Mouse (Mus musculus) CH12.LX (cell line): ENCODE data around the gene Tmem8. TPM values are rescaled to one million over a fixed set of nuclear protein-coding genes. Genes with fewer than 3 reads are reported as not detected.

Experiments
- DNase-seq: peaks from one replicate; pipeline ENCODE4 v3.0.0-alpha.2; 2013; ENCODE audit errors: extremely low read depth
- H3K27ac ChIP-seq: 2 replicates; pipeline ENCODE4 v1.5.1; 2012; ENCODE audit warnings: low read depth, mild to moderate bottlenecking, control low read depth, moderate library complexity; ENCODE audit not compliant: insufficient read depth
- H3K27me3 ChIP-seq: replicated peaks from 2 replicates; pipeline ENCODE3; 2012; ENCODE audit warnings: inconsistent platforms
- H3K36me3 ChIP-seq, 2 experiments: replicated peaks in 1 of 2; 2 replicates each; pipeline versions ENCODE3 to v1.6.1; 2012; ENCODE audit warnings: inconsistent platforms in 1 of 2, low read length in 1 of 2, mild to moderate bottlenecking in 1 of 2, mixed read lengths in 1 of 2, moderate library complexity in 1 of 2; ENCODE audit not compliant: control insufficient read depth in 1 of 2, insufficient read depth in 1 of 2
- H3K4me1 ChIP-seq, 2 experiments: 2 replicates each; pipeline ENCODE4 v1.6.1; 2012; ENCODE audit warnings: inconsistent platforms in 1 of 2, moderate library complexity in 1 of 2; ENCODE audit not compliant: insufficient read depth in 2 of 2, control insufficient read depth in 1 of 2
- H3K4me2 ChIP-seq: 2 replicates; pipeline ENCODE4 v1.6.1; 2012; ENCODE audit warnings: low read depth, mild to moderate bottlenecking, control low read depth; ENCODE audit not compliant: poor library complexity, insufficient read depth, severe bottlenecking
- H3K4me3 ChIP-seq, 3 experiments: fragments of 150-350 bp in 1 of 3; sonication (generic) in 1 of 3; replicated peaks in 1 of 3; 2 replicates each; pipeline versions ENCODE3 to v1.5.1; 2011 to 2012; ENCODE audit warnings: low read depth in 2 of 3, low read length in 2 of 3, mild to moderate bottlenecking in 2 of 3, moderate library complexity in 2 of 3, control low read depth in 1 of 3, improper control_type of control experiment in 1 of 3, inconsistent platforms in 1 of 3, mixed read lengths in 1 of 3; ENCODE audit not compliant: poor library complexity in 1 of 3
- H3K79me2 ChIP-seq: replicated peaks from 2 replicates; pipeline ENCODE4 v1.6.1; 2012; ENCODE audit warnings: mild to moderate bottlenecking, moderate library complexity; ENCODE audit not compliant: control insufficient read depth, poor library complexity, insufficient read depth, severe bottlenecking; ENCODE audit errors: extremely low read depth
- H3K9ac ChIP-seq: 2 replicates; pipeline ENCODE4 v1.6.1; 2012; ENCODE audit warnings: low read depth, mild to moderate bottlenecking, control low read depth, moderate library complexity; ENCODE audit not compliant: insufficient read depth
- H3K9me3 ChIP-seq: replicated peaks from 2 replicates; pipeline ENCODE3; 2012; ENCODE audit warnings: low read length, inconsistent platforms, mixed read lengths
- BHLHE40 ChIP-seq: IDR thresholded peaks from 2 replicates; pipeline ENCODE4 v1.6.1; 2011; ENCODE audit warnings: mild to moderate bottlenecking, low read depth, low read length, improper control_type of control experiment
- CHD1 ChIP-seq: IDR thresholded peaks from 2 replicates; pipeline ENCODE4 v1.6.1; 2012; ENCODE audit warnings: low read depth, low read length, improper control_type of control experiment, inconsistent platforms
- CHD2 ChIP-seq: IDR thresholded peaks from 2 replicates; pipeline ENCODE4 v1.6.1; 2011; ENCODE audit warnings: low read length, improper control_type of control experiment
- E2F4 ChIP-seq: IDR thresholded peaks from 2 replicates; pipeline ENCODE4 v1.6.1; 2011; ENCODE audit warnings: low read depth, low read length, improper control_type of control experiment; ENCODE audit not compliant: insufficient replicate concordance
- ELF1 ChIP-seq: IDR thresholded peaks from 2 replicates; pipeline ENCODE4 v1.6.1; 2014; ENCODE audit warnings: low read depth, mild to moderate bottlenecking, inconsistent platforms, low read length, improper control_type of control experiment
- HCFC1 ChIP-seq: IDR thresholded peaks from 2 replicates; pipeline ENCODE4 v1.6.1; 2012; ENCODE audit warnings: low read depth, mild to moderate bottlenecking, inconsistent platforms, low read length, improper control_type of control experiment
- IRF4 ChIP-seq: IDR thresholded peaks from 2 replicates; pipeline ENCODE4 v1.6.1; 2014; ENCODE audit warnings: low read depth, mild to moderate bottlenecking, inconsistent platforms, low read length, improper control_type of control experiment
- JUN ChIP-seq: IDR thresholded peaks from 2 replicates; pipeline ENCODE4 v1.6.1; 2011; ENCODE audit warnings: low read depth, mild to moderate bottlenecking, low read length, improper control_type of control experiment, moderate library complexity; ENCODE audit not compliant: insufficient read depth
- JUND ChIP-seq: conservative IDR thresholded peaks from 2 replicates; pipeline ENCODE4 v1.6.1; 2011; ENCODE audit warnings: low read depth, low read length, improper control_type of control experiment
- KAT2A ChIP-seq: IDR thresholded peaks from 2 replicates; pipeline ENCODE4 v1.6.1; 2012; ENCODE audit warnings: low read length, improper control_type of control experiment, inconsistent platforms; ENCODE audit not compliant: insufficient replicate concordance
- MAX ChIP-seq: IDR thresholded peaks from 2 replicates; pipeline ENCODE4 v1.6.1; 2011; ENCODE audit warnings: low read length, improper control_type of control experiment
- MAZ ChIP-seq: IDR thresholded peaks from 2 replicates; pipeline ENCODE4 v1.6.1; 2012; ENCODE audit warnings: low read depth, mild to moderate bottlenecking, inconsistent platforms, low read length, improper control_type of control experiment, moderate library complexity
- MEF2A ChIP-seq: IDR thresholded peaks from 2 replicates; pipeline ENCODE4 v1.6.1; 2014; ENCODE audit warnings: low read depth, mild to moderate bottlenecking, inconsistent platforms, low read length, improper control_type of control experiment, borderline replicate concordance
- MXI1 ChIP-seq: IDR thresholded peaks from 2 replicates; pipeline ENCODE4 v1.6.1; 2011; ENCODE audit warnings: mild to moderate bottlenecking, low read depth, low read length, improper control_type of control experiment
- MYC ChIP-seq: IDR thresholded peaks from 2 replicates; pipeline ENCODE4 v1.6.1; 2011; ENCODE audit warnings: low read depth, mild to moderate bottlenecking, improper control_type of control experiment, low read length
- NELFE ChIP-seq: IDR thresholded peaks from 2 replicates; pipeline ENCODE4 v1.6.1; 2011; ENCODE audit warnings: low read depth, low read length, improper control_type of control experiment
- NRF1 ChIP-seq: IDR thresholded peaks from 2 replicates; pipeline ENCODE4 v1.6.1; 2014; ENCODE audit warnings: low read depth, mild to moderate bottlenecking, inconsistent platforms, low read length, improper control_type of control experiment, moderate library complexity
- PAX5 ChIP-seq: IDR thresholded peaks from 2 replicates; pipeline ENCODE4 v1.6.1; 2012; ENCODE audit warnings: low read length, inconsistent platforms, mixed read lengths
- POLR2A ChIP-seq: IDR thresholded peaks from 2 replicates; pipeline ENCODE4 v1.6.1; 2011; ENCODE audit warnings: low read depth, mild to moderate bottlenecking, improper control_type of control experiment, low read length
- POLR2AphosphoS2 ChIP-seq: IDR thresholded peaks from 2 replicates; pipeline ENCODE4 v1.6.1; 2011; ENCODE audit warnings: low read depth, low read length, improper control_type of control experiment
- RAD21 ChIP-seq: IDR thresholded peaks from 2 replicates; pipeline ENCODE4 v1.6.1; 2011; ENCODE audit warnings: low read depth, mild to moderate bottlenecking, low read length, improper control_type of control experiment, moderate library complexity
- SIN3A ChIP-seq: IDR thresholded peaks from 2 replicates; pipeline ENCODE4 v1.6.1; 2012; ENCODE audit warnings: low read length, improper control_type of control experiment, inconsistent platforms
- TBP ChIP-seq: conservative IDR thresholded peaks from 2 replicates; pipeline ENCODE4 v1.6.1; 2011; ENCODE audit warnings: low read depth, low read length, improper control_type of control experiment
- TCF12 ChIP-seq: IDR thresholded peaks from 2 replicates; pipeline ENCODE4 v1.6.1; 2014; ENCODE audit warnings: low read depth, mild to moderate bottlenecking, inconsistent platforms, low read length, improper control_type of control experiment
- UBTF ChIP-seq: IDR thresholded peaks from 2 replicates; pipeline ENCODE4 v1.6.1; 2012; ENCODE audit warnings: low read depth, mild to moderate bottlenecking, inconsistent platforms, low read length, improper control_type of control experiment, moderate library complexity
- USF1 ChIP-seq: IDR thresholded peaks from 2 replicates; pipeline ENCODE4 v1.6.1; 2014; ENCODE audit warnings: low read depth, mild to moderate bottlenecking, inconsistent platforms, low read length, improper control_type of control experiment
- ZMIZ1 ChIP-seq: IDR thresholded peaks from 2 replicates; pipeline ENCODE4 v1.6.1; 2012; ENCODE audit warnings: low read depth, mild to moderate bottlenecking, inconsistent platforms, low read length, improper control_type of control experiment
- dilution Hi-C: fragments of 300-500 bp; cut with MboI; formaldehyde crosslinking; loops from 2 replicates; pipeline ENCODE4 v1.14.3; 2020; ENCODE audit warnings: low sequenced_read_pairs; ENCODE audit not compliant: extremely low pct_unique_long_range_greater_than_20kb, extremely low pct_ligation_motif_present
- in situ Hi-C: fragments of 300-500 bp; cut with MboI; formaldehyde crosslinking; loops from 3 replicates; pipeline ENCODE4 v1.14.3; 2019; ENCODE audit warnings: low sequenced_read_pairs, low pct_ligation_motif_present, low pct_unique_long_range_greater_than_20kb, mixed read lengths
- polyA plus RNA-seq: library from polyadenylated mRNA; unstranded; fragments of >175 nt; gene quantifications from 2 replicates; pipeline ENCODE4 v1.2.1, GENCODE M21; 2012; ENCODE audit warnings: low read depth; ENCODE audit not compliant: insufficient read length
- total RNA-seq, 2 experiments: library from RNA; depleted of rRNA; stranded (reverse); fragments of 300-350 nt in 1 of 2; fragments of >200 nt in 1 of 2; gene quantifications; 2 replicates each; pipeline ENCODE4 v1.2.3; 2012 to 2014

Gene Tmem8
- total and polyA plus RNA-seq, 3 experiments: 2.8 to 4.6 (median 3.6) TPM

DNA sequence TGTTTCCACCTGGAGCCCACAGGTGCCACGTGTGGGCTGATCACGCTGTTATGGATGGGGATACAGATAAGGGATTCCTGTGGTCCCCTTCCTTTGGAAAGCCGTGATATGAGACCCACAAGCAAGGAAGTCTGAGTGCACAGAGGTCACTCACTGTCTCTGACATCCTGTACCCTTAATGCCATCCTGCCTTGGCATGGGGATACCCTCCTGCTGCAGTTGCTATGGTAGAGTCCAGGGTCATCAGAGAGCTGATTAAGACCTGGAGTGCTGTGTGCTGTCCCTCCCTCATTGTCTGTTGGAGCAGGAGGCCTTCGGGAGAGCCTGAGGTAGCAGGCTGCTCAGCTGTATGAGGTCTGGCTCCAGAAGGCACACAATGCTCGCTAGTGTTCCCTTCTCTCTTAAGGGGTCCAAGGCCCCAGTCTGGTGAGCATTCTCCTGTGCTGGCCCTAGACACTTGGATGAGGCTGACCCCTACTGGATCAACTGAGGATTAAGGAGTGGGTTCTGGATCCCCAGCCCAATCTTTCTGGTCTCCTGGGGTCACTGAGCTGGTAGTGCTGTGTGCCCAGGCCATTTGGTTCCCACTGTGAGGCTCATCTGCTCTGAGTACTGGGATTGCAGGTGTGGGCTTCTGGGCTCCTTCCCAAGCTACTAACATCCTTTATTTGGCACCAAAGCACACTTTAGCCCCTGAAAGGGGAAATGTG, 9.5 kb downstream of the Tmem8 start:
- dilution Hi-C loops (no loop called here), in situ Hi-C loops (no loop called here)
- peaks cover 21% of the 10 kb centered on the region for H3K27me3 ChIP-seq
- H3K36me3 ChIP-seq: peaks cover 20 to 40% of the 10 kb centered on the region in 2 experiments
- H3K4me2 ChIP-seq: no peak overlapping the region
- peaks cover 12% of the 10 kb centered on the region for H3K79me2 ChIP-seq
- no peak for DNase-seq
- no peak overlapping the region for H3K9ac ChIP-seq
- H3K27ac ChIP-seq: no peak overlapping the region
- H3K4me1 ChIP-seq: peaks cover 17 to 30% of the 10 kb centered on the region in 2 experiments
- H3K9me3 ChIP-seq: no peaks in the 10 kb centered on the region
- no peak overlapping the region for H3K4me3 ChIP-seq
- TF ChIP-seq MYC (no peak), ZMIZ1 (no peak), MEF2A (no peak), ELF1 (no peak), MAZ (no peak), USF1 (no peak), JUND (no peak), CHD1 (no peak), JUN (no peak), BHLHE40 (no peak), UBTF (no peak)

DNA sequence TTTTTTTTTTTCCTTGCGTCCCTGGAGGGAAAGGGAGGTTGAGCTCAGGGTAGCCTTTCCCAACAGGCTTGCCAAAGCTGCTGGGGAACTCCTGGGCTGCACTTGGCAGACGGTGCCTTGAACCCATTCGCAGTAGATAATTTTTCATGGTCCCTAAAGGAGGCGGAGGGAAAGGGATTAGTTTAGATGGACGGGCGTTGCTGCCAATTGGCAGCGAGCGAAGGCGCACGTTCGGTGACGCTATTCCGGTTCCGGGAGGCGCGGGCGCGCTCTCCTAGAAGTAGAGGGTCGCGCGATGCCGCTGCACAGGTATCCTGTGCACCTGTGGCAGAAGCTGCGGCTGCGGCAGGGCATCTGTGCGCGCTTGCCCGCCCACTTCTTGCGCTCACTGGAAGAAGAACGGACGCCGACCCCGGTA, 10.2 kb downstream of the Tmem8 start, which contains the start of gene Mrpl28:
Gene Mrpl28 (plus strand): TSS at position 234 of the 418 bp plus-strand sequence.
- DNase-seq: peak; percentile 96
- H3K4me1 ChIP-seq: peaks cover 17 to 30% of the 10 kb centered on the region in 2 experiments

More for the DNA sequence above, 10.2 kb downstream of the Tmem8 start, which contains the start of gene Mrpl28:
- peaks cover 12% of the 10 kb centered on the region for H3K79me2 ChIP-seq
- H3K4me2 ChIP-seq: peak within 1 kb of the TSS; percentile 75
- TF ChIP-seq TBP: 0 out of 2 replicates have a peak, but pooled peaks have one; percentile 63
- peak; percentile 59; the same call in 1 of the 2 replicates for TF ChIP-seq MYC
- TF ChIP-seq BHLHE40: peak; percentile 95
- TF ChIP-seq ELF1: peak; percentile 73
- 0 out of 2 replicates have a peak, but pooled peaks have one; percentile 53 for TF ChIP-seq MXI1
- no peak for TF ChIP-seq RAD21
- peak; percentile 97 for TF ChIP-seq POLR2A
- TF ChIP-seq TCF12: peak; percentile 67; the same call in 1 of the 2 replicates
- peak; percentile 93 for TF ChIP-seq CHD2
- TF ChIP-seq KAT2A: peak; percentile 68; the same call in 1 of the 2 replicates
- TF ChIP-seq NELFE: peak; percentile 93
- TF ChIP-seq MEF2A: peak; percentile 61; the same call in 1 of the 2 replicates
- peak; percentile 85; the same call in 1 of the 2 replicates for TF ChIP-seq POLR2AphosphoS2
- TF ChIP-seq E2F4: peak; percentile 76; the same call in 1 of the 2 replicates
- no peak for TF ChIP-seq JUND
- no peak for TF ChIP-seq CHD1
- peak; percentile 45; the same call in 1 of the 2 replicates for TF ChIP-seq MAX
- peak; percentile 54; the same call in 1 of the 2 replicates for TF ChIP-seq SIN3A
- TF ChIP-seq PAX5: no peak
- TF ChIP-seq HCFC1: peak; percentile 88
- TF ChIP-seq MAZ: peak; percentile 55; the same call in 1 of the 2 replicates
- TF ChIP-seq USF1: no peak
- peak; percentile 80 for TF ChIP-seq ZMIZ1
- 0 out of 2 replicates have a peak, but pooled peaks have one; percentile 51 for TF ChIP-seq IRF4
- TF ChIP-seq NRF1: peak; percentile 61
- H3K36me3 ChIP-seq: peaks cover 24 to 47% of the 10 kb centered on the region in 2 experiments
- peaks cover 14% of the 10 kb centered on the region for H3K27me3 ChIP-seq
- H3K9me3 ChIP-seq: no peaks in the 10 kb centered on the region
- in situ Hi-C loops: no loop called here
- H3K4me3 ChIP-seq: peak within 1 kb of the TSS; percentile 74 to 99 (median 94)
- H3K27ac ChIP-seq: no peak within 1 kb of the TSS
- dilution Hi-C loops: no loop called here
- H3K9ac ChIP-seq: peak within 1 kb of the TSS; percentile 69
